ENCODE assay signal across 11 mouse cellular contexts in genomic region chr10:84707226-84707625, GRCm38 (mm10). TPM values are rescaled to one million over a fixed set of nuclear protein-coding genes. Genes with fewer than 3 reads are reported as not detected.
A peak's percentile ranks its signal among the peaks of the same experiment; 100 is the strongest.
DNase-seq lines count a peak whose midpoint lies in the region; ATAC-seq and TF ChIP-seq lines count a peak whose summit lies in the region.
"Had no signal": no experiment of that assay in that cellular context is flagged by ENCODE, and none has a peak within 500 bp of the region (broad histone marks: within the 10 kb centered on the region; RNA-seq: fewer than 3 reads in every experiment).

No protein-coding gene starts in this region.

- no peak for TF ChIP-seq CTCF in heart, adult 2 months (IDR thresholded peaks at IDR 0.05)
- no peak for TF ChIP-seq CTCF in liver, postnatal 0 days (IDR thresholded peaks at IDR 0.05; ENCODE audit: low read depth)

- DNase-seq in heart, adult 2 months, result peak in 1 of 2 experiments; percentile 35
- DNase-seq in heart, postnatal 14 days, result no peak
- no peak for DNase-seq in liver, postnatal 0 days
- DNase-seq in frontal cortex, postnatal 14 days (ENCODE audit: low spot score in 2 of 2), result no peak
- DNase-seq in left cerebral cortex, adult 11 months (ENCODE audit: low spot score), result no peak
- DNase-seq: cerebellum, postnatal 10 days had no signal

- no peak overlapping the region for H3K4me3 ChIP-seq in heart, adult 2 months
- no peak overlapping the region for H3K4me3 ChIP-seq in heart, embryonic 13.5 days
- H3K4me3 ChIP-seq in liver, postnatal 0 days (ENCODE audit: low read depth, low read length), result no peak overlapping the region
- no peak overlapping the region for H3K4me3 ChIP-seq in neural tube, embryonic 12.5 days
- H3K4me3 ChIP-seq: megakaryocyte, embryonic 14.5 days had no signal

- TF ChIP-seq EP300 in heart, adult 2 months (IDR thresholded peaks at IDR 0.05; ENCODE audit: insufficient read depth, low read depth, low read length), result 0 out of 2 replicates have a peak, but pooled peaks have one; percentile 40
- TF ChIP-seq EP300 in liver, postnatal 0 days (IDR thresholded peaks at IDR 0.05; ENCODE audit: low read depth), result no peak

- H3K27me3 ChIP-seq in heart, adult 2 months (ENCODE audit: control insufficient read depth, insufficient read depth, low read length), result no peaks in the 10 kb centered on the region
- H3K27me3 ChIP-seq in heart, embryonic 13.5 days (replicated peaks), result no peaks in the 10 kb centered on the region
- no peaks in the 10 kb centered on the region for H3K27me3 ChIP-seq in liver, postnatal 0 days (ENCODE audit: insufficient read depth, low read length)
- no peaks in the 10 kb centered on the region for H3K27me3 ChIP-seq in neural tube, embryonic 12.5 days (replicated peaks)
- H3K27me3 ChIP-seq: megakaryocyte, embryonic 14.5 days had no signal

- H3K79me2 ChIP-seq in heart, adult 2 months (replicated peaks; ENCODE audit: control insufficient read depth, insufficient read depth, low read length), result no peaks in the 10 kb centered on the region

- no peak overlapping the region for H3K4me2 ChIP-seq in heart, embryonic 13.5 days
- H3K4me2 ChIP-seq in liver, postnatal 0 days (ENCODE audit: low read depth, low read length), result no peak overlapping the region
- H3K4me2 ChIP-seq in neural tube, embryonic 12.5 days (replicated peaks), result no peak overlapping the region; the same call in 1 of the 2 replicates

- no peak for TF ChIP-seq POLR2A in heart, adult 2 months (IDR thresholded peaks at IDR 0.05; ENCODE audit: insufficient read depth, low read depth, low read length)

- peak overlapping the region; percentile 8; the same call in 1 of the 2 replicates for H3K27ac ChIP-seq in heart, adult 2 months
- H3K27ac ChIP-seq in heart, embryonic 13.5 days (replicated peaks), result peak overlapping the region; percentile 77
- H3K27ac ChIP-seq in liver, postnatal 0 days (ENCODE audit: low read depth), result 0 out of 2 replicates have a peak overlapping the region, but pooled peaks have one; percentile 12
- H3K27ac ChIP-seq in neural tube, embryonic 12.5 days, result peak overlapping the region; percentile 70; the same call in 1 of the 2 replicates

- ATAC-seq in heart, embryonic 13.5 days (ENCODE audit: extremely low read depth, insufficient number of reproducible peaks, low FRiP score, low TSS enrichment), result no peak
- no peak for ATAC-seq in liver, postnatal 0 days
- ATAC-seq in neural tube, embryonic 12.5 days (ENCODE audit: low FRiP score, low read depth), result no peak
- ATAC-seq in erythroid progenitor cell, adult 5-6 weeks (replicated peaks; ENCODE audit: low FRiP score, poor library complexity, severe bottlenecking), result no peak

- H3K9ac ChIP-seq in heart, adult 2 months (ENCODE audit: low read depth, low read length), result no peak overlapping the region
- H3K9ac ChIP-seq in heart, embryonic 13.5 days, result no peak overlapping the region
- no peak overlapping the region for H3K9ac ChIP-seq in liver, postnatal 0 days (replicated peaks)
- H3K9ac ChIP-seq in neural tube, embryonic 12.5 days, result no peak overlapping the region

- 54% methylated on average over 6 of the region's 6 CpGs for WGBS in heart, adult 2 months
- 29% methylated on average over 6 of the region's 6 CpGs for WGBS in heart, embryonic 13.5 days
- WGBS in liver, postnatal 0 days (ENCODE audit: insufficient replicate concordance), result 60% methylated on average over 6 of the region's 6 CpGs
- WGBS in neural tube, embryonic 12.5 days, result 23% methylated on average over 6 of the region's 6 CpGs

- intact Hi-C loops in heart, adult 2 months (cut with DNase I), result loop anchor here (5.0 kb wide), 2 partner anchors 280 to 340 kb away; no protein-coding TSS in a partner anchor
- intact Hi-C loops in heart, postnatal 14 days (cut with DNase I), result loop anchor here (5.0 kb wide), 1 partner anchor 280 kb away; no protein-coding TSS in a partner anchor

- peaks cover 2% of the 10 kb centered on the region; the same call in 1 of the 2 replicates for H3K4me1 ChIP-seq in heart, adult 2 months (ENCODE audit: control insufficient read depth, insufficient read depth, low read length)
- H3K4me1 ChIP-seq in heart, embryonic 13.5 days, result peaks cover 43% of the 10 kb centered on the region
- no peaks in the 10 kb centered on the region for H3K4me1 ChIP-seq in liver, postnatal 0 days (ENCODE audit: insufficient read depth)
- H3K4me1 ChIP-seq in neural tube, embryonic 12.5 days, result peaks cover 40% of the 10 kb centered on the region
- H3K4me1 ChIP-seq: megakaryocyte, embryonic 14.5 days had no signal

- H3K9me3 ChIP-seq in heart, embryonic 13.5 days, result no peaks in the 10 kb centered on the region
- no peaks in the 10 kb centered on the region for H3K9me3 ChIP-seq in liver, postnatal 0 days (ENCODE audit: low read length)
- H3K9me3 ChIP-seq in neural tube, embryonic 12.5 days, result no peaks in the 10 kb centered on the region
- H3K9me3 ChIP-seq: megakaryocyte, embryonic 14.5 days had no signal

- peaks cover 3% of the 10 kb centered on the region; the same call in 1 of the 2 replicates for H3K36me3 ChIP-seq in heart, adult 2 months (ENCODE audit: control insufficient read depth, insufficient read depth, low read length)
- peaks cover 16% of the 10 kb centered on the region for H3K36me3 ChIP-seq in heart, embryonic 13.5 days
- peaks cover 7% of the 10 kb centered on the region; the same call in 1 of the 2 replicates for H3K36me3 ChIP-seq in liver, postnatal 0 days (replicated peaks; ENCODE audit: insufficient read depth, low read length)
- peaks cover 4% of the 10 kb centered on the region; the same call in 1 of the 2 replicates for H3K36me3 ChIP-seq in neural tube, embryonic 12.5 days

RNA-seq across cellular contexts. Expression of gene Rfx4, which starts 48.6 kb away (rescaled TPM):
- under 1 TPM in 1 of 2 experiments, not detected in 1; 0.09 TPM for total RNA-seq in heart, adult 2 months (2021)
- 0.06 TPM in 1 of 2 replicates, not detected in the other for polyA plus RNA-seq in heart, adult 2 months (2012; rRNA removed)
- under 1 TPM; 0.07 to 0.19 TPM for total RNA-seq in heart, postnatal 14 days (2021)
- polyA plus RNA-seq in heart, embryonic 13.5 days (2015; fragmentation: Nextera tagmentation; extraction: Ambion mirVana), result not detected in 2 replicates
- not detected in 2 replicates for polyA plus RNA-seq in liver, postnatal 0 days (2015; fragmentation: Nextera tagmentation; extraction: Ambion mirVana)
- polyA plus RNA-seq in neural tube, embryonic 12.5 days (2016; fragmentation: Nextera tagmentation; extraction: Ambion mirVana), result 40.6 and 46.0 TPM in 2 replicates
- not detected in 2 replicates for total RNA-seq in erythroid progenitor cell, adult 5-6 weeks (2015; ENCODE audit: low replicate concordance)
- not detected in 2 replicates for total RNA-seq in erythroid progenitor cell, adult 5-6 weeks (2017; ENCODE audit: low replicate concordance)
- polyA plus RNA-seq: large intestine, adult 2 months had no signal

Comparison
In these comparisons a context has a peak if more than half of its experiments do, and no peak if none do; other contexts are left out.
1. H3K27ac ChIP-seq: peak in every context shown above with its lines; median percentile 77 in heart, embryonic 13.5 days; 70 in neural tube, embryonic 12.5 days; 12 in liver, postnatal 0 days; 8 in heart, adult 2 months.
2. RNA of gene Rfx4, which starts 48.6 kb away (polyA plus RNA-seq): 40.6 to 46.0 TPM in neural tube, embryonic 12.5 days; not detected in heart, embryonic 13.5 days, not detected in liver, postnatal 0 days and 0.06 TPM in heart, adult 2 months; every median in the first group is over 10 times any median in the second.